Mouse (Mus musculus) c-Kit-positive CD71-positive TER-119-negative erythroid progenitor cells, embryonic 14.5 days (primary cell): ENCODE data around the gene Sox21.

ENCODE experiments used
- DNase-seq: peaks from one replicate; pipeline ENCODE4 v3.0.0-alpha.2; 2013; ENCODE audit warnings: low read depth

The Sox21 gene

GRCm38 (mm10) chr14:118225061-118225743 is 11.6 kb downstream of the Sox21 start:
- no peak for DNase-seq

GRCm38 (mm10) chr14:118220885-118221284 is 15.9 kb downstream of the Sox21 start:
- no peak for DNase-seq

GRCm38 (mm10) chr14:118216826-118217225 is 20.0 kb downstream of the Sox21 start:
- no peak for DNase-seq

GRCm38 (mm10) chr14:118212188-118212804 is 24.5 kb downstream of the Sox21 start:
- DNase-seq: no peak

- no peak for DNase-seq
These were observed 27.2 kb downstream of the Sox21 start for GRCm38 (mm10) chr14:118209642-118210041.

- DNase-seq: no peak
These were observed 29.5 kb downstream of the Sox21 start for GRCm38 (mm10) chr14:118207347-118207746.

GRCm38 (mm10) chr14:118203031-118203430 is 33.8 kb downstream of the Sox21 start:
- no peak for DNase-seq

- DNase-seq: no peak
These were observed 34.8 kb downstream of the Sox21 start for GRCm38 (mm10) chr14:118202006-118202405.

GRCm38 (mm10) chr14:118200731-118201130 is 36.1 kb downstream of the Sox21 start:
- DNase-seq: no peak

- DNase-seq: no peak
These were observed 39.8 kb downstream of the Sox21 start for GRCm38 (mm10) chr14:118197063-118197462.

GRCm38 (mm10) chr14:118194219-118194914 is 42.5 kb downstream of the Sox21 start:
- peak; percentile 45 for DNase-seq

GRCm38 (mm10) chr14:118193663-118194062 is 43.2 kb downstream of the Sox21 start:
- no peak for DNase-seq

GRCm38 (mm10) chr14:118193001-118193628 is 43.7 kb downstream of the Sox21 start:
- DNase-seq: no peak

GRCm38 (mm10) chr14:118191442-118191841 is 45.4 kb downstream of the Sox21 start:
- DNase-seq: no peak
